Mouse (Mus musculus): ENCODE results near the gene Thsd4. TPM values are rescaled to one million over a fixed set of nuclear protein-coding genes. Genes with fewer than 3 reads are reported as not detected.

The Thsd4 gene
- total and polyA plus RNA-seq, 2 experiments from 2014 or later = 4.9 to 15.3 TPM

- Histone ChIP-seq H3K9ac (replicated peaks; ENCODE audit: low read length) (no peak overlapping the region), H3K4me1 (ENCODE audit: insufficient read depth, low read length) (peaks cover 7% of the 10 kb centered on the region), H3K36me3 (ENCODE audit: insufficient read depth, low read length) (no peaks in the 10 kb centered on the region), H3K27me3 (ENCODE audit: insufficient read depth, low read length) (no peaks in the 10 kb centered on the region), H3K4me2 (ENCODE audit: low read depth, low read length) (no peak overlapping the region), H3K27ac (no peak overlapping the region; the same call in 1 of the 2 replicates), H3K9me3 (ENCODE audit: low read length) (no peaks in the 10 kb centered on the region), H3K4me3 (ENCODE audit: low read length) (no peak overlapping the region)
- DNase-seq (ENCODE audit: low spot score) = peak; percentile 53
- WGBS = 54% methylated on average over 17 of the region's 17 CpGs
- ATAC-seq = peak; percentile 29; the same call in 1 of the 2 replicates
- no peak for TF ChIP-seq CTCF (IDR thresholded peaks at IDR 0.05; ENCODE audit: low read depth)
Measured at GRCm38 (mm10) chr9:60410872-60411635, 110.8 kb downstream of the Thsd4 start.

- no peaks in the 10 kb centered on the region for H3K9me3 ChIP-seq (ENCODE audit: low read length)
- no peaks in the 10 kb centered on the region for H3K27me3 ChIP-seq (ENCODE audit: insufficient read depth, low read length)
- 13% methylated on average over 1 of the region's 1 CpGs for WGBS
- no peak overlapping the region for H3K4me3 ChIP-seq (ENCODE audit: low read length)
- H3K36me3 ChIP-seq (ENCODE audit: insufficient read depth, low read length) = no peaks in the 10 kb centered on the region
- no peak overlapping the region for H3K9ac ChIP-seq (replicated peaks; ENCODE audit: low read length)
- H3K4me2 ChIP-seq (ENCODE audit: low read depth, low read length) = no peak overlapping the region
- peak; percentile 46 for DNase-seq (ENCODE audit: low spot score)
- no peak for TF ChIP-seq CTCF (IDR thresholded peaks at IDR 0.05; ENCODE audit: low read depth)
- peaks cover 7% of the 10 kb centered on the region; the same call in 1 of the 2 replicates for H3K4me1 ChIP-seq (ENCODE audit: insufficient read depth, low read length)
- H3K27ac ChIP-seq = no peak overlapping the region
- ATAC-seq = peak; percentile 63; the same call in 1 of the 2 replicates
Measured at GRCm38 (mm10) chr9:60407374-60407773, 114.5 kb downstream of the Thsd4 start.

GRCm38 (mm10) chr9:60405777-60406176 lies 116.1 kb downstream of the Thsd4 start:
- Histone ChIP-seq H3K4me1 (ENCODE audit: insufficient read depth, low read length) (peaks cover 7% of the 10 kb centered on the region; the same call in 1 of the 2 replicates), H3K27ac (no peak overlapping the region), H3K4me2 (ENCODE audit: low read depth, low read length) (no peak overlapping the region), H3K36me3 (ENCODE audit: insufficient read depth, low read length) (no peaks in the 10 kb centered on the region), H3K9ac (replicated peaks; ENCODE audit: low read length) (no peak overlapping the region), H3K27me3 (ENCODE audit: insufficient read depth, low read length) (no peaks in the 10 kb centered on the region), H3K9me3 (ENCODE audit: low read length) (no peaks in the 10 kb centered on the region), H3K4me3 (ENCODE audit: low read length) (no peak overlapping the region)
- 77% methylated on average over 7 of the region's 7 CpGs for WGBS
- TF ChIP-seq CTCF (IDR thresholded peaks at IDR 0.05; ENCODE audit: low read depth) = no peak
- DNase-seq (ENCODE audit: low spot score) (no peak), ATAC-seq (no peak)

DNA sequence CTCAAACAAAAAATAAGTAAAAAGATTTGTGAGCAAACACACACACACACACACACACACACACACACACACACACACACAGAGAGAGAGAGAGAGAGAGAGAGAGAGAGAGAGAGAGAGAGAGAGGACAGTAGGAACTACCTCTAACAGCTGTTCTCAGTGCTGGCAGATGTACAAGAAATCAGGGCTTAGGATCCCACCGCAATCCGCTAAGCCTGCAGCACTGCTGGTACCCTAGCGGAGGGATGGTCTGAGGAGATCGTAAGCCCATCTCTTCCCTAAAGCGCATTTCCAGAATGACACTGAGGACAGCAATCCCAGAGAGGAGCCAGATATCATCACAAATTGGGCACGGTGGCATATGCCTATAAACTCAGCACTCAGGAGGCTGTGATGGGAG lies 119.2 kb downstream of the Thsd4 start:
- Histone ChIP-seq H3K4me2 (ENCODE audit: low read depth, low read length) (no peak overlapping the region), H3K36me3 (ENCODE audit: insufficient read depth, low read length) (no peaks in the 10 kb centered on the region), H3K27me3 (ENCODE audit: insufficient read depth, low read length) (no peaks in the 10 kb centered on the region), H3K4me3 (ENCODE audit: low read length) (no peak overlapping the region), H3K4me1 (ENCODE audit: insufficient read depth, low read length) (peaks cover 7% of the 10 kb centered on the region; the same call in 1 of the 2 replicates), H3K9me3 (ENCODE audit: low read length) (no peaks in the 10 kb centered on the region), H3K27ac (no peak overlapping the region), H3K9ac (replicated peaks; ENCODE audit: low read length) (no peak overlapping the region)
- DNase-seq (ENCODE audit: low spot score) (no peak), ATAC-seq (no peak)
- TF ChIP-seq CTCF (IDR thresholded peaks at IDR 0.05; ENCODE audit: low read depth) = no peak
- WGBS = 76% methylated on average over 6 of the region's 6 CpGs

GRCm38 (mm10) chr9:60400001-60400400 lies 121.8 kb downstream of the Thsd4 start:
- DNase-seq (ENCODE audit: low spot score) = no peak
- Histone ChIP-seq H3K4me1 (ENCODE audit: insufficient read depth, low read length) (no peaks in the 10 kb centered on the region), H3K9ac (replicated peaks; ENCODE audit: low read length) (no peak overlapping the region), H3K4me2 (ENCODE audit: low read depth, low read length) (no peak overlapping the region), H3K9me3 (ENCODE audit: low read length) (no peaks in the 10 kb centered on the region), H3K27ac (no peak overlapping the region), H3K36me3 (ENCODE audit: insufficient read depth, low read length) (no peaks in the 10 kb centered on the region), H3K27me3 (ENCODE audit: insufficient read depth, low read length) (no peaks in the 10 kb centered on the region), H3K4me3 (ENCODE audit: low read length) (no peak overlapping the region)
- no peak for TF ChIP-seq CTCF (IDR thresholded peaks at IDR 0.05; ENCODE audit: low read depth)
- 94% methylated on average over 8 of the region's 8 CpGs for WGBS
- ATAC-seq = no peak

- H3K36me3 ChIP-seq (ENCODE audit: insufficient read depth, low read length) = no peaks in the 10 kb centered on the region
- H3K4me2 ChIP-seq (ENCODE audit: low read depth, low read length) = no peak overlapping the region
- ATAC-seq (no peak), DNase-seq (ENCODE audit: low spot score) (peak; percentile 5)
- H3K27me3 ChIP-seq (ENCODE audit: insufficient read depth, low read length) = no peaks in the 10 kb centered on the region
- WGBS = 25% methylated on average over 2 of the region's 2 CpGs
- no peak overlapping the region for H3K4me3 ChIP-seq (ENCODE audit: low read length)
- no peaks in the 10 kb centered on the region for H3K4me1 ChIP-seq (ENCODE audit: insufficient read depth, low read length)
- no peaks in the 10 kb centered on the region for H3K9me3 ChIP-seq (ENCODE audit: low read length)
- H3K9ac ChIP-seq (replicated peaks; ENCODE audit: low read length) = no peak overlapping the region
- H3K27ac ChIP-seq = no peak overlapping the region
- no peak for TF ChIP-seq CTCF (IDR thresholded peaks at IDR 0.05; ENCODE audit: low read depth)
Measured at GRCm38 (mm10) chr9:60398073-60398472, 123.8 kb downstream of the Thsd4 start.

DNA sequence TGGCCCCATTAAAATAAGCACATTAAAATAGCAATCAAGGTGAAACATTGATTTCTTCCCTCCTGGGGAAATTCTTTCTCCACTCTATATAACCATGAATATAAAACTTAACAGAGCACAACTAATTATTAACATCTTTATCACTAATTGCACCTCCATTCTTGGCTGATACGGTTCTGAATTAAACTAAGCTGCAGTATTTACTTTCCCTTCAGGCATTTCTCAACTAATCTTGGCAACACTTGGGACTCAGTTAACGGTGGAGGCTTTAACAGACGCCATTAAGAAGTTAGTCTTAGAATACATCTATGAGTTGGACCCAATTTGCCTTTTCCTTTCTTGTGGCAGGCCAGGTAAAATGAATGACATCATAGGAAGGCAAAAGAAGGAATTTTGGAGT lies 125.8 kb downstream of the Thsd4 start:
- DNase-seq (ENCODE audit: low spot score) (peak; percentile 31), ATAC-seq (no peak)

More for the DNA sequence above, 125.8 kb downstream of the Thsd4 start:
- no peak for TF ChIP-seq CTCF (IDR thresholded peaks at IDR 0.05; ENCODE audit: low read depth)
- Histone ChIP-seq H3K9ac (replicated peaks; ENCODE audit: low read length) (no peak overlapping the region), H3K4me2 (ENCODE audit: low read depth, low read length) (no peak overlapping the region), H3K9me3 (ENCODE audit: low read length) (no peaks in the 10 kb centered on the region), H3K4me3 (ENCODE audit: low read length) (no peak overlapping the region), H3K27ac (no peak overlapping the region), H3K36me3 (ENCODE audit: insufficient read depth, low read length) (no peaks in the 10 kb centered on the region), H3K4me1 (ENCODE audit: insufficient read depth, low read length) (no peaks in the 10 kb centered on the region), H3K27me3 (ENCODE audit: insufficient read depth, low read length) (no peaks in the 10 kb centered on the region)
- 57% methylated on average over 3 of the region's 3 CpGs for WGBS

Measured in hindbrain, postnatal 0 days (tissue).